Mouse (Mus musculus): ENCODE measurements around the gene Kif13a.

GRCm38 (mm10) chr13:46863169-46863748 lies 66.4 kb downstream of the Kif13a start:
- TF ChIP-seq CTCF (IDR thresholded peaks at IDR 0.05 in 2 of 3, conservative IDR thresholded peaks at IDR 0.05 in 1 of 3; ENCODE audit: control insufficient read depth in 1 of 3, insufficient read depth in 1 of 3, low read depth in 2 of 3, low read length in 3 of 3, poor library complexity in 1 of 3, severe bottlenecking in 1 of 3) = no peak
- no peak for TF ChIP-seq GABPA (IDR thresholded peaks at IDR 0.05; ENCODE audit: low read depth, low read length)
- no peak for TF ChIP-seq POLR2A (IDR thresholded peaks at IDR 0.05; ENCODE audit: control insufficient read depth in 1 of 2, insufficient read depth in 1 of 2, low read depth in 1 of 2, low read length in 2 of 2, poor library complexity in 1 of 2)
- peak; percentile 43; the same call in 1 of the 2 replicates for TF ChIP-seq GATA1 (IDR thresholded peaks at IDR 0.05; ENCODE audit: low read depth, low read length)

All from MEL (cell line).